Mouse (Mus musculus): Measurements from ENCODE around the gene Ivd.

DNA sequence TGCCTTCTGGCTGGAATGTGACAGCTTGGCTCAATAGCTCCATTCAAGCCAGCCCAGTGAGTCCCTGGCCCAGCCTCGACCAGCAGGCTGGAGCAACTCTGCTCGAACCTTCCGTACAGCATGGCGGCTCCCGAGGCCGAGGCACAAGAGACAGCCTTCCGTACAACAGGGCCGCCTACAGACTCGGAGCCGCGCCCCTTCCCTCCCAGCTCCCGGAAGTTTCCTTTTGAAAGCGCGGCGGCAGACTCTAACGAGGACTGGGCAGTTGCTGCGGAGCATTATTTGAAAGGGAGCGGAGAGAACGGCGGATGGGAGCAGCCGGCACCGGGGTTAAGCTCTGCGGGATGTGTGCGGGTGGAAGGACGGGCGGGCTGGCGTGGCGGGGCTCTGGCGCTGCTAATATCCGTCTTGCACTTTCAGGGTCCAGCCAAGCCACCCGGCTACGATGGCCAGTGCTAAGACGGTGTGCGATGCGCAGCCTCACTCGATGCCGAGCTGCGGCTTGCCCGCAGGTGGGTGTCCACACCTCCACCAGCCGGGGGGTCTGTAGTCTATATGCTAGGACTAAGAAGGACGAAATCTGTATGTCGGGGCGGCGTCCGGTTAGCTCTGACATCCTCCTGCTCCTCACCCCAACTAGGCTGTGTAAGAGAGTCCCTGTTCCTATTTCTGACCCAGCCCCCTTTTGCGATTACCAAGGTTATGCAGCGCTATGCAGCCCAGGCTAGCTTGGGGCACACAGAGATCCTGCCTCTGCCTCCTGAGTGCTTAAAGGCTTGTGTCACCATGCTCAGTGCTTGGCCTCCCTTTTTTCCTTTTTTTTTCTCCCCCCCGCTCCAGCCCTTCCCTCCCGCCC is 47.5 kb upstream of the Ivd start, which contains the start of gene Knstrn:
- TF ChIP-seq CTCF (IDR thresholded peaks at IDR 0.05; ENCODE audit: control insufficient read depth, insufficient read depth, low read length) (no peak), POLR2A (IDR thresholded peaks at IDR 0.05; ENCODE audit: borderline replicate concordance, control insufficient read depth, low read depth, low read length) (peak; percentile 48; the same call in 1 of the 2 replicates)
